Mouse (Mus musculus): Measurements from ENCODE around the gene Defb45.

DNA sequence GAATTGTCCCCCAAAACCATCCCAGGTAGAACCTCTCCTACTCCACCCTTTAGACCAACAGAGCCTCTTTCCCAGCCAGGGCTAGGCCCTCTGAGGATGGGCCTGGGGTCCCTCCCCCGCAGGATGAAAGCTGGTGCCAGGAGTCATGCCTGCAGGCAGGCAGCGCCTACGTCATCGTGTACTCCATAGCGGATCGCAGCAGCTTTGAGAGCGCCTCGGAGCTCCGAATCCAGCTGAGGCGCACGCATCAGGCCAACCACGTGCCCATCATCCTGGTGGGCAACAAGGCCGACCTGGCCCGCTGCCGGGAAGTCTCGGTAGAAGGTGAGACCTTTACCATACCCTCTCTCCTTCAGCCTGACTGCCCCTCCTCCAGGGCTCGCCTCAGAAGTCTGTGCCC is 34.1 kb upstream of the Defb45 start:
- TF ChIP-seq CTCF (IDR thresholded peaks at IDR 0.05; ENCODE audit: low read depth) (no peak), EP300 (IDR thresholded peaks at IDR 0.05; ENCODE audit: low read depth) (no peak)
